Mouse (Mus musculus): ENCODE measurements around the gene Rnf144a. TPM values are rescaled to one million over a fixed set of nuclear protein-coding genes. Genes with fewer than 3 reads are reported as not detected.
"Not testable (repeated sequence)": the region's sequence is repeated elsewhere in the genome, so short reads cannot be mapped to it uniquely, and the experiment has no call there.

Gene Rnf144a
- total RNA-seq, 2 experiments from 2014 or later = 35.3 to 39.0 TPM

- no peak for DNase-seq (ENCODE audit: low spot score in 2 of 2)
These were observed 85.3 kb downstream of the Rnf144a start for GRCm38 (mm10) chr12:26329756-26330155.

GRCm38 (mm10) chr12:26329031-26329675 lies 85.9 kb downstream of the Rnf144a start:
- DNase-seq (ENCODE audit: low spot score in 2 of 2) = no peak

GRCm38 (mm10) chr12:26323783-26324364 lies 91.2 kb downstream of the Rnf144a start:
- DNase-seq (ENCODE audit: low spot score in 2 of 2) = no peak

- no peak for DNase-seq (ENCODE audit: low spot score in 2 of 2)
These were observed 98.8 kb downstream of the Rnf144a start for GRCm38 (mm10) chr12:26316261-26316660.

GRCm38 (mm10) chr12:26314959-26315358 lies 100.1 kb downstream of the Rnf144a start:
- DNase-seq (ENCODE audit: low spot score in 2 of 2) = no peak

GRCm38 (mm10) chr12:26311548-26311947 lies 103.5 kb downstream of the Rnf144a start:
- DNase-seq (ENCODE audit: low spot score in 2 of 2) = peak; percentile 57 to 80

GRCm38 (mm10) chr12:26310247-26310646 lies 104.8 kb downstream of the Rnf144a start:
- DNase-seq (ENCODE audit: low spot score in 2 of 2) = no peak

- no peak for DNase-seq (ENCODE audit: low spot score in 2 of 2)
These were observed 112.2 kb downstream of the Rnf144a start for GRCm38 (mm10) chr12:26302886-26303285.

GRCm38 (mm10) chr12:26299515-26300090 lies 115.5 kb downstream of the Rnf144a start:
- no peak for DNase-seq (ENCODE audit: low spot score in 2 of 2)

GRCm38 (mm10) chr12:26295995-26296394 lies 119.1 kb downstream of the Rnf144a start:
- DNase-seq (ENCODE audit: low spot score in 2 of 2) = not testable (repeated sequence)

- DNase-seq (ENCODE audit: low spot score in 2 of 2) = no peak
These were observed 125.9 kb downstream of the Rnf144a start for GRCm38 (mm10) chr12:26289200-26289599.

GRCm38 (mm10) chr12:26288347-26288746 lies 126.7 kb downstream of the Rnf144a start:
- no peak for DNase-seq (ENCODE audit: low spot score in 2 of 2)

GRCm38 (mm10) chr12:26285939-26286338 lies 129.1 kb downstream of the Rnf144a start:
- no peak for DNase-seq (ENCODE audit: low spot score in 2 of 2)

- DNase-seq (ENCODE audit: low spot score in 2 of 2) = no peak
These were observed 129.6 kb downstream of the Rnf144a start for GRCm38 (mm10) chr12:26285460-26285859.

GRCm38 (mm10) chr12:26280719-26281480 lies 134.2 kb downstream of the Rnf144a start:
- peak in 1 of 2 experiments; percentile 26 for DNase-seq (ENCODE audit: low spot score in 2 of 2)

GRCm38 (mm10) chr12:26277002-26277669 lies 137.9 kb downstream of the Rnf144a start:
- peak; percentile 70 to 83 for DNase-seq (ENCODE audit: low spot score in 2 of 2)

GRCm38 (mm10) chr12:26276556-26276955 lies 138.5 kb downstream of the Rnf144a start:
- DNase-seq (ENCODE audit: low spot score in 2 of 2) = no peak
